Mouse (Mus musculus) lung, embryonic 16.5 days (tissue): ENCODE results near the gene 4930539E08Rik. TPM values are rescaled to one million over a fixed set of nuclear protein-coding genes. Genes with fewer than 3 reads are reported as not detected.
A peak's percentile ranks its signal among the peaks of the same experiment; 100 is the strongest.

Source experiments
- ATAC-seq: fragments of 200-750 bp; cut with Nextera tagmentation; 2 replicates; pipeline ENCODE4 v1.8.0; 2017; ENCODE audit warnings: low read depth, mild to moderate bottlenecking, moderate library complexity
- H3K27ac ChIP-seq: fragments of 300-500 bp; sonication (generic); 2 replicates; pipeline ENCODE4 v1.5.1; 2014; ENCODE audit warnings: mild to moderate bottlenecking, control low read depth, low read length
- H3K27me3 ChIP-seq: fragments of 300-500 bp; sonication (generic); 2 replicates; pipeline ENCODE4 v1.6.1; 2014; ENCODE audit warnings: low read depth, low read length, mixed read lengths; ENCODE audit not compliant: control insufficient read depth, insufficient read depth
- H3K36me3 ChIP-seq: fragments of 300-500 bp; sonication (generic); 2 replicates; pipeline ENCODE4 v1.6.1; 2014; ENCODE audit warnings: low read length; ENCODE audit not compliant: control insufficient read depth, insufficient read depth
- H3K4me1 ChIP-seq: fragments of 300-500 bp; sonication (generic); replicated peaks from 2 replicates; pipeline ENCODE4 v1.6.1; 2014; ENCODE audit warnings: low read length, mixed read lengths; ENCODE audit not compliant: control insufficient read depth, insufficient read depth
- H3K4me2 ChIP-seq: fragments of 300-500 bp; sonication (generic); 2 replicates; pipeline ENCODE4 v1.6.1; 2014; ENCODE audit warnings: low read depth, low read length, control low read depth
- H3K4me3 ChIP-seq: fragments of 300-500 bp; sonication (generic); 2 replicates; pipeline ENCODE4 v1.5.1; 2014; ENCODE audit warnings: mild to moderate bottlenecking, low read length, control low read depth
- H3K9ac ChIP-seq: fragments of 300-500 bp; sonication (generic); 2 replicates; pipeline ENCODE4 v1.6.1; 2014; ENCODE audit warnings: low read length, control low read depth
- H3K9me3 ChIP-seq: fragments of 300-500 bp; sonication (generic); 2 replicates; pipeline ENCODE4 v1.6.1; 2016; ENCODE audit warnings: low read length; ENCODE audit not compliant: control insufficient read depth
- WGBS: fragments of 180-500 bp; shearing (Covaris S2); extraction: QIAGEN DNeasy Blood & Tissue Kit; methylation state at CpG from one replicate; pipeline ENCODE4 v1.1.7; 2014; 5-methylcytosine and 5-hydroxymethylcytosine counted together
- polyA plus RNA-seq: library from polyadenylated mRNA; unstranded; fragments of >200 nt; fragmentation: Nextera tagmentation; extraction: Ambion mirVana; gene quantifications from 2 replicates; pipeline ENCODE4 v1.2.1, GENCODE M21; 2015

4930539E08Rik gene
- polyA plus RNA-seq, 1 experiment from 2014 or later: 0.08 TPM

DNA sequence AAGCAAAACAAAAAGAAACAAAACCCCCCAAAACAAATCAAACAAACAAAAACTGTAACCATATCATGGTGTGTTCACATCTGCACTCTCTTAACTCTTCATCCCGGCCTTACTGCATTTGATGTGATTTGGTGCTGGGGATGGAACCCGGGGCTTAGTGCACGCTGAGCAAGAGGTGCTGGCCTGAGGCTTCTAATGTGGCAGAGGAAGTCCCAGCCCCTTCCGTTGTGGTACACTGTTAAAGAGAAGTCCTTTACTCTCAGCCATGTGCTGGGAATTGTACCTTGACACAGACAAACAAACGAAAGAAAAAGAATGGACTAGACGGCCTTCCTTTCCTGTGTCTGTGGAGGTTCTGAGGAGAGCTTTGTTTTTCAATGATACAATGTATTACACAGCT, 7.0 kb upstream of the 4930539E08Rik start:
- H3K27me3 ChIP-seq: no peaks in the 10 kb centered on the region
- H3K4me3 ChIP-seq: no peak overlapping the region
- no peak overlapping the region for H3K4me2 ChIP-seq
- H3K9ac ChIP-seq: no peak overlapping the region
- WGBS: 43% methylated on average over 6 of the region's 6 CpGs
- H3K27ac ChIP-seq: no peak overlapping the region
- ATAC-seq: no peak
- H3K4me1 ChIP-seq: no peaks in the 10 kb centered on the region
- H3K36me3 ChIP-seq: no peaks in the 10 kb centered on the region
- no peaks in the 10 kb centered on the region for H3K9me3 ChIP-seq

- ATAC-seq: no peak
- Histone ChIP-seq H3K27ac (no peak overlapping the region), H3K4me2 (no peak overlapping the region)
Measured at GRCm38 (mm10) chr17:28921086-28921485, 6.0 kb upstream of the 4930539E08Rik start.

DNA sequence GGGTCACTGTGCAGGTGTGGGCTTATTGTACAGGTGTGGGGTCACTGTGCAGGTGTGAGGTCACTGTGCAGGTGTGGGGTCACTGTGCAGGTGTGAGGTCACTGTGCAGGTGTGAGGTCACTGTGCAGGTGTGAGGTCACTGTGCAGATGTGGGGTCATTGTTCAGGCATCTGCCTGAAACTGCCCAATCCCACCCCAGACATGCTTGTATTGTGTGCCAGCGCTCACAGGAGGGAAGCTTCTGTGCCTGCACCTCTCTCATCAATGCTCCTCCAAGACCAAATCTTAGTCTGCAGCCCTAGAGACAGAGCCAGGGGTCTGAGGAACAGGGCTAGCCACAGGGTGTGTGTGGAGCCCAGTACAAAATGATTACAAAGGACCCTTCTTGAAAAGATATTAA, 1.4 kb upstream of the 4930539E08Rik start:
- Histone ChIP-seq H3K9me3 (no peaks in the 10 kb centered on the region), H3K27me3 (no peaks in the 10 kb centered on the region), H3K9ac (no peak overlapping the region), H3K4me1 (no peaks in the 10 kb centered on the region), H3K27ac (no peak overlapping the region), H3K4me3 (no peak overlapping the region), H3K4me2 (no peak overlapping the region), H3K36me3 (no peaks in the 10 kb centered on the region)
- no peak for ATAC-seq
- 95% methylated on average over 1 of the region's 1 CpGs for WGBS

More at GRCm38 (mm10) chr17:28921086-28921485, 6.0 kb upstream of the 4930539E08Rik start:
- Histone ChIP-seq H3K27me3 (no peaks in the 10 kb centered on the region), H3K4me3 (no peak overlapping the region), H3K4me1 (no peaks in the 10 kb centered on the region), H3K9me3 (no peaks in the 10 kb centered on the region), H3K36me3 (no peaks in the 10 kb centered on the region), H3K9ac (no peak overlapping the region)
- 70% methylated on average over 8 of the region's 8 CpGs for whole genome bisulfite sequencing

DNA sequence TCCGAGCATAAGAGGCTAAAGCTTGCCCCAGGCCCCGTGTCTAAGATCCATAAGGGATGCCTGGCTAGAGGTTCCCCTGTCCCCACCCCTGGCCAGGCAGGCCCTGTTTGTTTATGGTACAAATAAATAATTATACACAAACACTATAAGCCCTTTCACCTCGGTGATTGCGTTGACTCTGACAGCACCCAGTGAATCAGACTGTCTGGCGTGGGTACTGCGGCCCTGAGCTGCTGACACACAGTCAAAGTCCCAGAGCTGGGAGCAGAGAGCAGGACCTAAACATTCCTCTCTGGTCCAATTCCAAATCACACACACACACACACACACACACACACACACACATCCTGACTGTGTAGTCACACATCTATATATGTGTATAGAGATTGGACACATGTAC, 1.2 kb downstream of the 4930539E08Rik start:
- peak; percentile 73 for ATAC-seq
- Histone ChIP-seq H3K9ac (no peak overlapping the region), H3K36me3 (no peaks in the 10 kb centered on the region), H3K9me3 (no peaks in the 10 kb centered on the region), H3K27ac (no peak overlapping the region), H3K4me3 (no peak overlapping the region), H3K4me1 (peaks cover 8% of the 10 kb centered on the region), H3K4me2 (no peak overlapping the region), H3K27me3 (peaks cover 2% of the 10 kb centered on the region; the same call in 1 of the 2 replicates)
- WGBS: 52% methylated on average over 6 of the region's 6 CpGs

DNA sequence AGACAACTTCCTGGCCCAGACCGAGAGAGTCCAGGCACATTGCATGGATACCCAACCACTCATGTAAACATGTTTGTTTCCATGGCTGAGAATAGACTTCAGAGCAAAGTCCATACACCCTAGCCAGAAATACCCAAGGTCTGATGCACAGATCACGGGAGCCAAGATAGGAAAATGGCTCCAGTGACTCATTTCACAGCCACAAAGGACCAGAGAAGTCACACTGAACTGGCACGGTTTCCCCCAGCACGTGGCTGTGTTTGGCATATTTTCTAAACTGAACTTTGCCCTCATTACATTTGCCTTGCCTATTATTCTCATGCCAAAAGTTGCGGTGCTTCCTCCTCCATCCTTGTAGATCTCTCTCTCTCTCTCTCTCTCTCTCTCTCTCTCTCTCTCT, 1.9 kb downstream of the 4930539E08Rik start:
- Histone ChIP-seq H3K9ac (no peak overlapping the region), H3K4me2 (no peak overlapping the region), H3K36me3 (no peaks in the 10 kb centered on the region), H3K9me3 (no peaks in the 10 kb centered on the region), H3K27me3 (peaks cover 5% of the 10 kb centered on the region; the same call in 1 of the 2 replicates), H3K4me1 (peaks cover 8% of the 10 kb centered on the region), H3K4me3 (no peak overlapping the region), H3K27ac (no peak overlapping the region)
- 47% methylated on average over 5 of the region's 5 CpGs for WGBS
- no peak for ATAC-seq

DNA sequence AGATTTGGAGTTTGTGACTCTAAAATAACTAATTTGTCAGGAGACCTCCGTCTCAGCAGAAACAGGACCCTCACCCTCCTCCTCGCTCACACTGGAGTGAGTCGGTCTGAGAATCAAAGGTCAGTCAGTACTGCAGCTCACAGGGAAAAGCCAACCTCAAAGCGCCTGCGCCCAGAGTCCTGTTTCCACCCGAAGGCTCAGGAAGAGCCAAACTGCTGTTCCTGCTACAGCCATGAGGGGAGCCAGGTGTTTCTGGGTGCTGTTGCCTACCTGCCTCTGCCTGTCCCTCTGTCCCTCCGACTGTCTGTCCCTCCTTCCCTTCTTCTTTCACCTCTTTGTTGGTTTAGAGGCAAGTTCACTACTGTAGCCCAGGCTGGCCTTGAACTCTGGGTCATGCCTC, 5.0 kb downstream of the 4930539E08Rik start:
- peaks cover 5% of the 10 kb centered on the region; the same call in 1 of the 2 replicates for H3K27me3 ChIP-seq
- H3K4me2 ChIP-seq: no peak overlapping the region; the same call in 1 of the 2 replicates
- H3K36me3 ChIP-seq: no peaks in the 10 kb centered on the region
- peaks cover 8% of the 10 kb centered on the region for H3K4me1 ChIP-seq
- H3K4me3 ChIP-seq: no peak overlapping the region
- H3K9ac ChIP-seq: no peak overlapping the region
- 30% methylated on average over 7 of the region's 7 CpGs for WGBS
- no peak for ATAC-seq
- no peak overlapping the region for H3K27ac ChIP-seq
- H3K9me3 ChIP-seq: no peaks in the 10 kb centered on the region

DNA sequence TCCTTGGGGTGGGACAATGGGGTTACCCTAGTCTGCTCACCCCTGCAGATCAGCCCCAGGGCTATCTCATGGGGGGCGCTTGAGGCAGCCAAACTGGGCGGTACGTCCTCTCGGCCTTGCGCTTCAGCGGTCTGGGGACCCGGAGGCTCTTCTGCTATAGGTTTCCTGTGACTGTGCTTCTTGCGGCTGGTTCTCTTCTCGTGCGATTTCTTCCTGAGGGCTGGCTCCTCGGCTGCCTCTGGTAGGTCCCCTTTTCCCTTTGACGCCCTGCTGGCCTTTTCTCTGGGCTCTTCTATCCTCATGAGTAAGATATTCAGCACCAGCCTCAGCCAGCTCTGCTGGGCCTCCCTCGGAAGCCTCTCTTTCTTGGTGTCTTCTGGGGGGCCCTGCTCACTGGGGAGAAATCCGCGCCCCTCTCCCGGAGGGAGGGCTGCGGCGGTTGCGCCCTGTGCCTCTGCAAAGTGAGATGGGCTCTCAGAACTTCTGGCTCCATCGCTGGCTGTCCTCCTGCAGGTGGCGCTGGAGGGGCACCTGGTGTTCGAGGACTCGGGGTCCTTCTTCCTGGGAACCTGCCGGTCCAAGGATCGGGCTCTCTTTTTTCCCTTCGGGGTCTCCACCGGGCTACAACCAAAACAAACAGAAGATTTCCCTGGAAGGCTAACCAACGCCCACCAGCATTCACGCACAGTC, 5.7 kb downstream of the 4930539E08Rik start:
- peak overlapping the region; percentile 48 for H3K9ac ChIP-seq
- 0 out of 2 replicates have a peak, but pooled peaks have one; percentile 15 for ATAC-seq
- WGBS: 5% methylated on average over 29 of the region's 29 CpGs
- H3K9me3 ChIP-seq: no peaks in the 10 kb centered on the region
- no peak overlapping the region for H3K27ac ChIP-seq
- peak overlapping the region; percentile 58 for H3K4me2 ChIP-seq
- H3K4me3 ChIP-seq: peak overlapping the region; percentile 38
- H3K36me3 ChIP-seq: no peaks in the 10 kb centered on the region
- peaks cover 8% of the 10 kb centered on the region for H3K4me1 ChIP-seq
- peaks cover 5% of the 10 kb centered on the region; the same call in 1 of the 2 replicates for H3K27me3 ChIP-seq

- no peak for ATAC-seq
- no peaks in the 10 kb centered on the region for H3K9me3 ChIP-seq
- no peak overlapping the region for H3K4me3 ChIP-seq
- peaks cover 8% of the 10 kb centered on the region for H3K4me1 ChIP-seq
- no peak overlapping the region for H3K27ac ChIP-seq
- no peak overlapping the region for H3K9ac ChIP-seq
- H3K27me3 ChIP-seq: peaks cover 5% of the 10 kb centered on the region; the same call in 1 of the 2 replicates
- no peaks in the 10 kb centered on the region for H3K36me3 ChIP-seq
- H3K4me2 ChIP-seq: no peak overlapping the region
- 66% methylated on average over 7 of the region's 7 CpGs for WGBS
Measured at GRCm38 (mm10) chr17:28907959-28908358, 7.2 kb downstream of the 4930539E08Rik start.

GRCm38 (mm10) chr17:28905377-28905916, 9.7 kb downstream of the 4930539E08Rik start:
- no peak for ATAC-seq
- WGBS: 71% methylated on average over 13 of the region's 13 CpGs

More at GRCm38 (mm10) chr17:28905377-28905916, 9.7 kb downstream of the 4930539E08Rik start:
- H3K27ac ChIP-seq: no peak overlapping the region
- peaks cover 8% of the 10 kb centered on the region for H3K4me1 ChIP-seq
- no peak overlapping the region for H3K4me2 ChIP-seq
- no peak overlapping the region for H3K9ac ChIP-seq
- no peak overlapping the region for H3K4me3 ChIP-seq
- no peaks in the 10 kb centered on the region for H3K9me3 ChIP-seq
- peaks cover 5% of the 10 kb centered on the region; the same call in 1 of the 2 replicates for H3K27me3 ChIP-seq
- H3K36me3 ChIP-seq: no peaks in the 10 kb centered on the region
